Mouse (Mus musculus) E14TG2a.4 (cell line): ENCODE measurements around the gene Btbd16.
A peak's percentile ranks its signal among the peaks of the same experiment; 100 is the strongest.

Experiments used
- H3K27me3 ChIP-seq: 2 replicates; pipeline ENCODE4 v1.6.1; 2014; ENCODE audit warnings: low read length, control low read depth; ENCODE audit not compliant: insufficient read depth
- H3K36me3 ChIP-seq: 2 replicates; pipeline ENCODE4 v1.6.1; 2014; ENCODE audit warnings: low read length, control low read depth; ENCODE audit not compliant: insufficient read depth
- H3K4me1 ChIP-seq: replicated peaks from 2 replicates; pipeline ENCODE4 v1.6.1; 2014; ENCODE audit warnings: low read depth, low read length, control low read depth
- H3K4me3 ChIP-seq: replicated peaks from 2 replicates; pipeline ENCODE4 v1.5.1; 2014; ENCODE audit warnings: mild to moderate bottlenecking, low read length
- H3K9me3 ChIP-seq: 2 replicates; pipeline ENCODE4 v1.6.1; 2014; ENCODE audit warnings: low read length, control low read depth
- CTCF ChIP-seq: conservative IDR thresholded peaks from 2 replicates; pipeline ENCODE4 v1.5.1; 2014; ENCODE audit warnings: low read length
- NANOG ChIP-seq: IDR thresholded peaks from 2 replicates; pipeline ENCODE4 v1.6.1; 2014; ENCODE audit warnings: borderline replicate concordance, low read length, mixed read lengths
- POU5F1 ChIP-seq: IDR thresholded peaks from 2 replicates; pipeline ENCODE4 v1.6.1; 2014; ENCODE audit warnings: low read length, borderline replicate concordance

The Btbd16 gene

GRCm38 (mm10) chr7:130816243-130816642, 42.4 kb downstream of the Btbd16 start:
- H3K9me3 ChIP-seq, result no peaks in the 10 kb centered on the region
- TF ChIP-seq POU5F1 (no peak), NANOG (no peak), CTCF (no peak)
- H3K36me3 ChIP-seq, result no peaks in the 10 kb centered on the region
- H3K4me3 ChIP-seq, result no peak overlapping the region
- H3K27me3 ChIP-seq, result peaks cover 41% of the 10 kb centered on the region
- peaks cover 7% of the 10 kb centered on the region for H3K4me1 ChIP-seq

DNA sequence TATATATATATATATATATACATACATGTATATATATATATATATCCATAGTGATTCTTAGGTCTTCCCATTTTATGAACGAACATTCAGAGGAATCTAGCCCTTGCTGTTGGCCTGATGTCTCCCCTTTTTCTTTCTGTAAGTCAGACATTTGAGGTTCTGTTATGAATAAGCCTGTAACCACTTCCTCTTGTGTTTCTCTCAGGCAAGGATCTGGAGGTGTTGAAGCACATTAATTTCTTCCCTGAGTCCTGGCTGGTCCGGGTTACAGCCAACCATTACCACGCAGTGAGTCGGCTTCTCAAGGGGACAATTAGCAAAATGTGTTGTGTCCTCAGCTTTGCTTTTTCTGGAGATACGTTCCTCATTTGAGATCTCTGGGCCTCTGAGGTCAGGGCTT, 44.9 kb downstream of the Btbd16 start:
- Histone ChIP-seq H3K4me3 (no peak overlapping the region), H3K9me3 (no peaks in the 10 kb centered on the region), H3K27me3 (peaks cover 50% of the 10 kb centered on the region), H3K4me1 (no peaks in the 10 kb centered on the region), H3K36me3 (no peaks in the 10 kb centered on the region)
- TF ChIP-seq CTCF (no peak), POU5F1 (no peak), NANOG (no peak)

- peaks cover 58% of the 10 kb centered on the region for H3K27me3 ChIP-seq
- TF ChIP-seq POU5F1, result no peak
- no peak overlapping the region for H3K4me3 ChIP-seq
- H3K4me1 ChIP-seq, result no peaks in the 10 kb centered on the region
- no peaks in the 10 kb centered on the region for H3K36me3 ChIP-seq
- H3K9me3 ChIP-seq, result no peaks in the 10 kb centered on the region
Observed at GRCm38 (mm10) chr7:130819624-130820023, 45.8 kb downstream of the Btbd16 start.

DNA sequence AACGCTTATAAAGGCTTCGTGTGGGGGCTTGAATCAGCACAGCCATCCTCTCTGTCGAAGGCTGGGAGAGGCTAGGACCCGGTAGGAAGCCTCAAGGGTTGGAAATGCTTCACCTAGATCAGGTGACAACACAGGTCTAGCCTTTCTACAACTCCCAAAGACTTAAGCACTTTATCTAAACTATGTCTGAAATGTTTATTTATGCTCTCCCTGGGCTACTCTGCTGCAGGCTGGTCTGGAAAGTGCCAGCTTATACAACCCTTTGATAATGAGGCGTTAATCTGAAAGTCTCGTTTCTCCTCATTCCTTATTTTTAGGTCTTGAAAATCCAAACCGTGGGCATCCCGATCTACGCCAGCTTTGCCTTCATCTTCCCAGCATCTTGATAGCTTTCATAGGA, 50.1 kb downstream of the Btbd16 start:
- Histone ChIP-seq H3K36me3 (no peaks in the 10 kb centered on the region), H3K9me3 (no peaks in the 10 kb centered on the region), H3K4me3 (no peak overlapping the region), H3K4me1 (peaks cover 1% of the 10 kb centered on the region), H3K27me3 (peaks cover 61% of the 10 kb centered on the region)
- no peak for TF ChIP-seq NANOG
- TF ChIP-seq POU5F1, result no peak
- TF ChIP-seq CTCF, result no peak

DNA sequence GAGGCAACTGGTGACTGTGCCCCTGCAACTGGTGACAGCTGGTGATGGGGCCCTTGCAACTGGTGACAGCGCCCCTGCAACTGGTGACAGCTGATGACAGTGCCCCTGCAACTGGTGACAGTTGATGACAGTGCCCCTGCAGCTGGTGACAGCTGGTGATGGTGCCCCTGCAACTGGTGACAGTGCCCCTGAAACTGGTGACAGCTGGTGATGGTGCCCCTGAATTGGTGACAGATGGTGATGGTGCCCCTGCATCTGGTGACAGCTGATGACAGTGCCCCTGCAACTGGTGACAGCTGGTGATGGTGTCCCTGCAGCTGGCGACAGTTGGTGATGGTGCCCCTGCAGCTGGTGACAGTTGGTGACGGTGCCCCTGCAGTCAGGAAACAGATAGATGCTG, 52.5 kb downstream of the Btbd16 start:
- Histone ChIP-seq H3K4me3 (no peak overlapping the region), H3K9me3 (no peaks in the 10 kb centered on the region), H3K36me3 (no peaks in the 10 kb centered on the region), H3K4me1 (peaks cover 15% of the 10 kb centered on the region), H3K27me3 (peaks cover 48% of the 10 kb centered on the region)
- TF ChIP-seq NANOG (no peak), CTCF (no peak), POU5F1 (no peak)

DNA sequence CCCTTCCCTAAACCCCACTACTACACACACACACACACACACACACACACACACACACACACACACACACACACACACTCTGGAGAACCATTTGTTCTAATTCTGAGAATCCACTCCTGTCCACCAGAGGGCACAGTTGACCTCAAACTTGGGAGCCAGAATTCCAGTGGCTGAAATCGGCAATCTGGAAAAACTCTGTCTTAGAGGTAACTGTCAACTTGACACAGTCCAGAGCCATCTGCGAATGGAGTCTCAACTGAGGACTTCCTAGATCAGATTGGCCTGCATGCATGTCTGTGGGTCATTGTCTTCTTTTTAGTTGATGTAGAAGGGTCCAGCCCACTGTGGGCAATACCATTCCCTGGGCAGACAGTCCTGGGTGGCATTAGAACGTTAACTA, 53.6 kb downstream of the Btbd16 start:
- peak; percentile 30 for TF ChIP-seq CTCF
- no peak for TF ChIP-seq POU5F1
- TF ChIP-seq NANOG, result no peak
- H3K36me3 ChIP-seq, result no peaks in the 10 kb centered on the region
- no peak overlapping the region for H3K4me3 ChIP-seq
- peaks cover 15% of the 10 kb centered on the region for H3K4me1 ChIP-seq
- no peaks in the 10 kb centered on the region for H3K9me3 ChIP-seq
- peaks cover 41% of the 10 kb centered on the region for H3K27me3 ChIP-seq

DNA sequence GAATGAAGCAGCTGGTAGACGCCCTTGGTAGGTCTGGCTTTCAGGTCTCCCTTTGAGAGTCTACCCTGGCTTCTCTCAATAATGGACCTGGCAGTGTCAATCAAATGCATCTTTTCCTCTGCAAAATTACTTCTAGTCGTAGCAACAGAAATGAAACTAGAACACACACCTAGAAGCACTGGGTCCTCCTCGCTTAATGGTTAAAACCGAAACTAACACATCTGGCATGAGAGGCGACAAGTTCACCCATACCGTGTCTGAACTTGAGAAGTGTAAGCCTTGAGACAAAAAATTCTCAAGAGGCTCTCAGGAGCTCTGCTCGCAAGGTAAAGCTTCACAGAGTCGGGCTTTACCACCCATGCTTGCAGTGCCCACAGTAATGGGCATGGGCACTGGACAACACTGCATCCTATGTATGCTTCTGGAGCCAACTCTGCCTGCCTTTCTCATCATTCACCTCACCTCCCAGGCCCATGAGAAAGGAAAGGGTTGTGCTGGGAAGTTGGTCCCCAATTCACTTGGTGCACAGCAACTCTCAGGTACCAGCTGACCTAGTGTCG, 54.1 kb downstream of the Btbd16 start:
- TF ChIP-seq POU5F1 (no peak), CTCF (no peak), NANOG (no peak)
- Histone ChIP-seq H3K4me1 (peaks cover 15% of the 10 kb centered on the region), H3K9me3 (no peaks in the 10 kb centered on the region), H3K27me3 (peaks cover 40% of the 10 kb centered on the region), H3K4me3 (no peak overlapping the region), H3K36me3 (no peaks in the 10 kb centered on the region)

DNA sequence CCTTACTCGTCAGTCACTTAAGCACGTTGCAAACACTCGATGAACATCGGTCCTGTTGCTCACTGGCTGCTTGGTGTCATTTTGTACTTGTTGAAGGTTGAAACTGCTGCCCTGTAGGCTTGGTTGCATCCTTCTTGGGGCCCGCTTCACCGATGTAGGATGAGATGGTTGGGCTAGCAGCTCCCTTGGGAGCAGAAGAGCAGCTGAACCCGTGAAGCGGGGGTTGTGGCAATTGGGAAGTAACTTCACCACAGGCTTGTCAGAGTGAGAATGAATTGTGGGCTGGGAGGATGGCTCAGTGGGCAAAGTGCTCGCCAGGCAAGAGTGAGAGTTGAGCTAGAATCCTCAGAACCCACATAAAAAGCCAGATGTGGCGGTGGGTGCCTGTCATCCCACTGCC, 54.6 kb downstream of the Btbd16 start:
- TF ChIP-seq POU5F1 (no peak), NANOG (no peak), CTCF (no peak)
- Histone ChIP-seq H3K4me3 (no peak overlapping the region), H3K27me3 (peaks cover 41% of the 10 kb centered on the region), H3K36me3 (no peaks in the 10 kb centered on the region), H3K4me1 (peaks cover 15% of the 10 kb centered on the region), H3K9me3 (no peaks in the 10 kb centered on the region)

- Histone ChIP-seq H3K4me1 (peaks cover 40% of the 10 kb centered on the region), H3K4me3 (no peak overlapping the region), H3K27me3 (peaks cover 32% of the 10 kb centered on the region), H3K9me3 (no peaks in the 10 kb centered on the region), H3K36me3 (no peaks in the 10 kb centered on the region)
- no peak for TF ChIP-seq CTCF
- TF ChIP-seq NANOG, result no peak
- TF ChIP-seq POU5F1, result no peak
Observed at GRCm38 (mm10) chr7:130831586-130831985, 57.7 kb downstream of the Btbd16 start.
